Mouse (Mus musculus): ENCODE results near the gene Irak3. TPM values are rescaled to one million over a fixed set of nuclear protein-coding genes. Genes with fewer than 3 reads are reported as not detected.
"Not testable (repeated sequence)": the region's sequence is repeated elsewhere in the genome, so short reads cannot be mapped to it uniquely, and the experiment has no call there.

Gene Irak3
- total RNA-seq, 1 experiment = 19.8 TPM

- no peak for TF ChIP-seq ZC3H11A (IDR thresholded peaks at IDR 0.05; ENCODE audit: borderline replicate concordance, low read depth, low read length)
- Histone ChIP-seq H3K36me3 (ENCODE audit: control insufficient read depth, insufficient read depth, low read length, poor library complexity, severe bottlenecking) (peaks cover 9% of the 10 kb centered on the region), H3K27ac (ENCODE audit: insufficient read depth, low read depth, low read length, poor library complexity, severe bottlenecking) (no peak overlapping the region), H3K4me1 (ENCODE audit: control insufficient read depth in 2 of 2, insufficient read depth in 2 of 2, low read length in 2 of 2, poor library complexity in 1 of 2) (no peaks in the 10 kb centered on the region), H3K9me3 (ENCODE audit: control insufficient read depth, insufficient read depth, low read depth, low read length) (no peaks in the 10 kb centered on the region), H3K4me3 (ENCODE audit: insufficient read depth in 1 of 2, low read depth in 1 of 2, low read length in 2 of 2, poor library complexity in 1 of 2, severe bottlenecking in 1 of 2) (no peak overlapping the region), H3K9ac (ENCODE audit: insufficient read depth, low read depth, low read length, poor library complexity, severe bottlenecking) (no peak overlapping the region)
- in situ Hi-C loops (cut with MboI; ENCODE audit: low sequenced_read_pairs in 2 of 2, unreplicated experiment in 2 of 2) = no loop called here
- DNase-seq (ENCODE audit: low read depth, low spot score) = no peak
Observed at GRCm38 (mm10) chr10:120219578-120220359, 17.8 kb upstream of the Irak3 start.

GRCm38 (mm10) chr10:120218996-120219395 lies 17.1 kb upstream of the Irak3 start:
- in situ Hi-C loops (cut with MboI; ENCODE audit: low sequenced_read_pairs in 2 of 2, unreplicated experiment in 2 of 2) = no loop called here
- TF ChIP-seq CHD2 (IDR thresholded peaks at IDR 0.05; ENCODE audit: low read depth, low read length) = no peak
- H3K9ac ChIP-seq (ENCODE audit: insufficient read depth, low read depth, low read length, poor library complexity, severe bottlenecking) = no peak overlapping the region
- no peak for DNase-seq (ENCODE audit: low read depth, low spot score)
- H3K4me1 ChIP-seq (ENCODE audit: control insufficient read depth in 2 of 2, insufficient read depth in 2 of 2, low read length in 2 of 2, poor library complexity in 1 of 2) = no peaks in the 10 kb centered on the region
- H3K36me3 ChIP-seq (ENCODE audit: control insufficient read depth, insufficient read depth, low read length, poor library complexity, severe bottlenecking) = peaks cover 9% of the 10 kb centered on the region
- H3K4me3 ChIP-seq (ENCODE audit: insufficient read depth in 1 of 2, low read depth in 1 of 2, low read length in 2 of 2, poor library complexity in 1 of 2, severe bottlenecking in 1 of 2) = no peak overlapping the region
- no peak overlapping the region for H3K27ac ChIP-seq (ENCODE audit: insufficient read depth, low read depth, low read length, poor library complexity, severe bottlenecking)
- H3K9me3 ChIP-seq (ENCODE audit: control insufficient read depth, insufficient read depth, low read depth, low read length) = no peaks in the 10 kb centered on the region

- H3K4me1 ChIP-seq (ENCODE audit: control insufficient read depth in 2 of 2, insufficient read depth in 2 of 2, low read length in 2 of 2, poor library complexity in 1 of 2); H3K4me3 ChIP-seq (ENCODE audit: insufficient read depth in 1 of 2, low read depth in 1 of 2, low read length in 2 of 2, poor library complexity in 1 of 2, severe bottlenecking in 1 of 2); in situ Hi-C loops (cut with MboI; ENCODE audit: low sequenced_read_pairs in 2 of 2, unreplicated experiment in 2 of 2); H3K9ac ChIP-seq (ENCODE audit: insufficient read depth, low read depth, low read length, poor library complexity, severe bottlenecking); DNase-seq (ENCODE audit: low read depth, low spot score); H3K9me3 ChIP-seq (ENCODE audit: control insufficient read depth, insufficient read depth, low read depth, low read length); H3K27ac ChIP-seq (ENCODE audit: insufficient read depth, low read depth, low read length, poor library complexity, severe bottlenecking); H3K36me3 ChIP-seq (ENCODE audit: control insufficient read depth, insufficient read depth, low read length, poor library complexity, severe bottlenecking): not testable (repeated sequence)
Observed at GRCm38 (mm10) chr10:120217099-120217498, 15.2 kb upstream of the Irak3 start.

- H3K36me3 ChIP-seq (ENCODE audit: control insufficient read depth, insufficient read depth, low read length, poor library complexity, severe bottlenecking) = no peaks in the 10 kb centered on the region
- H3K27ac ChIP-seq (ENCODE audit: insufficient read depth, low read depth, low read length, poor library complexity, severe bottlenecking) = no peak overlapping the region
- no peak for DNase-seq (ENCODE audit: low read depth, low spot score)
- H3K4me3 ChIP-seq (ENCODE audit: insufficient read depth in 1 of 2, low read depth in 1 of 2, low read length in 2 of 2, poor library complexity in 1 of 2, severe bottlenecking in 1 of 2) = no peak overlapping the region
- 0 out of 4 replicates have a peak, but pooled peaks cover 0 to 2% of the 10 kb centered on the region in 2 experiments for H3K4me1 ChIP-seq (ENCODE audit: control insufficient read depth in 2 of 2, insufficient read depth in 2 of 2, low read length in 2 of 2, poor library complexity in 1 of 2)
- H3K9ac ChIP-seq (ENCODE audit: insufficient read depth, low read depth, low read length, poor library complexity, severe bottlenecking) = no peak overlapping the region
- H3K9me3 ChIP-seq (ENCODE audit: control insufficient read depth, insufficient read depth, low read depth, low read length) = no peaks in the 10 kb centered on the region
- TF ChIP-seq ZNF384 (IDR thresholded peaks at IDR 0.05; ENCODE audit: low read depth, low read length) = no peak
- no peak for TF ChIP-seq MAFK (IDR thresholded peaks at IDR 0.05; ENCODE audit: insufficient read depth, low read depth, low read length)
- no peak for TF ChIP-seq CHD2 (IDR thresholded peaks at IDR 0.05; ENCODE audit: low read depth, low read length)
- TF ChIP-seq HCFC1 (IDR thresholded peaks at IDR 0.05; ENCODE audit: borderline replicate concordance, insufficient read depth, low read length) = no peak
- TF ChIP-seq ZC3H11A (IDR thresholded peaks at IDR 0.05; ENCODE audit: borderline replicate concordance, low read depth, low read length) = no peak
- in situ Hi-C loops (cut with MboI; ENCODE audit: low sequenced_read_pairs in 2 of 2, unreplicated experiment in 2 of 2) = no loop called here
Observed at GRCm38 (mm10) chr10:120210096-120210495, 8.2 kb upstream of the Irak3 start.

- Histone ChIP-seq H3K36me3 (ENCODE audit: control insufficient read depth, insufficient read depth, low read length, poor library complexity, severe bottlenecking) (no peaks in the 10 kb centered on the region), H3K9ac (ENCODE audit: insufficient read depth, low read depth, low read length, poor library complexity, severe bottlenecking) (no peak overlapping the region), H3K4me1 (ENCODE audit: control insufficient read depth in 2 of 2, insufficient read depth in 2 of 2, low read length in 2 of 2, poor library complexity in 1 of 2) (0 out of 4 replicates have a peak, but pooled peaks cover 0 to 2% of the 10 kb centered on the region in 2 experiments), H3K4me3 (ENCODE audit: insufficient read depth in 1 of 2, low read depth in 1 of 2, low read length in 2 of 2, poor library complexity in 1 of 2, severe bottlenecking in 1 of 2) (peak overlapping the region in 1 of 2 experiments; percentile 89; a peak in 2 of 4 replicates), H3K9me3 (ENCODE audit: control insufficient read depth, insufficient read depth, low read depth, low read length) (no peaks in the 10 kb centered on the region), H3K27ac (ENCODE audit: insufficient read depth, low read depth, low read length, poor library complexity, severe bottlenecking) (no peak overlapping the region)
- in situ Hi-C loops (cut with MboI; ENCODE audit: low sequenced_read_pairs in 2 of 2, unreplicated experiment in 2 of 2) = no loop called here
- no peak for TF ChIP-seq ZNF384 (IDR thresholded peaks at IDR 0.05; ENCODE audit: low read depth, low read length)
- no peak for TF ChIP-seq HCFC1 (IDR thresholded peaks at IDR 0.05; ENCODE audit: borderline replicate concordance, insufficient read depth, low read length)
- TF ChIP-seq MAFK (IDR thresholded peaks at IDR 0.05; ENCODE audit: insufficient read depth, low read depth, low read length) = no peak
- no peak for TF ChIP-seq CHD2 (IDR thresholded peaks at IDR 0.05; ENCODE audit: low read depth, low read length)
- no peak for TF ChIP-seq ZC3H11A (IDR thresholded peaks at IDR 0.05; ENCODE audit: borderline replicate concordance, low read depth, low read length)
- DNase-seq (ENCODE audit: low read depth, low spot score) = no peak
Observed at GRCm38 (mm10) chr10:120209539-120209925, 7.6 kb upstream of the Irak3 start.
